Mouse (Mus musculus) regulatory T cell (primary cell): ENCODE results near the gene Gm15130.

Experiments
- in situ Hi-C: fragments of 300-600 bp; cut with MboI, MseI; formaldehyde crosslinking; loops from one replicate; pipeline ENCODE4 v1.15.1; 2025; ENCODE audit warnings: high pct_unique_total_duplicates

Gm15130 gene

DNA sequence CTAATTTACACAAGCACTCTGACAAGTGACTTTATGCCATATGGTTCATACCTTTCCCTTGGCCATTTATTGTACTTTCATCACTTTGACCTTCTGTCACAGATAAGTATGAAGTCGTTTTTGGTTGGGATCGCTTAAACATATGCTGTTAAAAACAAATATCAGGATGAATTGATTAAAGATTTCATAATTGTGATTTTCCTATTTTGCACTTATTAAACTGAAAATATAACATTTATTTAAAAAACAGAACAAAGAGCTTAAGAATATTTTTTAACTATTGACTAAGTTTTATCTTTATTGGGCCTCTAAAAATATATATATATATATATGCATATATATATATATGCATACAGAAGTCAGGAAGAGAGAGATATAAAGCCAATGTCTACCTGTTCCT, at the start of gene Gm15130:
Gene Gm15130 (minus strand): TSS at position 101 of the 400 bp plus-strand sequence.
- in situ Hi-C loops: no loop called here

- in situ Hi-C loops: no loop called here
Measured at GRCm38 (mm10) chr2:111182068-111182467, 29.3 kb upstream of the Gm15130 start.

GRCm38 (mm10) chr2:111135739-111136138, 17.0 kb downstream of the Gm15130 start:
- in situ Hi-C loops: no loop called here

DNA sequence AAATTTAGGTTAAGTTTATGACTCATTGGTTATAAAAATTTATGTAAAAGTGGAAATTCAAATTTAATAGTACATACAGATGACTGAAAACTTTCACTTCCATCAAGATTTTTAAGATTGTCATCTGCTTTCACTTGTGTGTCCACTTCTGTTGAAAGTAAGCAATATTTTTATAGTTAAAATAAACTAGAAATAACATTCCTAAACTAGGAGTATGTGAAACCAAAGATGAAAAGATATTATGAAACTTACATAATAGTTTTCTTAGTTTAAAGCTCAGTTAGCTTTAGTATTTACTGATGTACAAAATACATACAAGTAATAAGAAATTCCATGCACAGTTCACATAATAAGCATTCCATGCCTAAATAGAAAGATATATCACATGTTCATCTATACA, 46.9 kb downstream of the Gm15130 start, which contains the start of gene Gm13941:
Gene Gm13941 (minus strand): TSS at position 101 of the 400 bp plus-strand sequence.
- in situ Hi-C loops: no loop called here
